Mouse (Mus musculus) testis, adult 2 months (tissue): Measurements from ENCODE around the gene Foxp1. TPM values are rescaled to one million over a fixed set of nuclear protein-coding genes. Genes with fewer than 3 reads are reported as not detected.

ENCODE experiments used
- H3K27ac ChIP-seq: fragments of 200-500 bp; 2 replicates; pipeline ENCODE4 v1.5.1; 2012; ENCODE audit warnings: low read depth, low read length; ENCODE audit not compliant: control insufficient read depth, insufficient read depth
- H3K27me3 ChIP-seq: fragments of 200-500 bp; 2 replicates; pipeline ENCODE4 v1.6.1; 2012; ENCODE audit warnings: mild to moderate bottlenecking, low read length, moderate library complexity; ENCODE audit not compliant: control insufficient read depth, insufficient read depth
- H3K36me3 ChIP-seq: fragments of 200-500 bp; 2 replicates; pipeline ENCODE4 v1.6.1; 2012; ENCODE audit warnings: mild to moderate bottlenecking, low read length; ENCODE audit not compliant: control insufficient read depth, insufficient read depth
- H3K4me1 ChIP-seq: fragments of 200-500 bp; 2 replicates; pipeline ENCODE4 v1.6.1; 2012; ENCODE audit warnings: low read length; ENCODE audit not compliant: control insufficient read depth, insufficient read depth
- H3K4me3 ChIP-seq: fragments of 200-500 bp; 2 replicates; pipeline ENCODE4 v1.5.1; 2012; ENCODE audit warnings: low read depth, mild to moderate bottlenecking, low read length, moderate library complexity, mixed read lengths; ENCODE audit not compliant: control insufficient read depth
- CTCF ChIP-seq: fragments of 200-500 bp; IDR thresholded peaks from 2 replicates; pipeline ENCODE4 v1.5.1; 2012; ENCODE audit warnings: low read depth, mild to moderate bottlenecking, inconsistent platforms, low read length, moderate library complexity; ENCODE audit not compliant: control insufficient read depth, insufficient read depth, insufficient replicate concordance
- POLR2A ChIP-seq: fragments of 200-500 bp; IDR thresholded peaks from 2 replicates; pipeline ENCODE4 v1.6.1; 2012; ENCODE audit warnings: low read depth, mild to moderate bottlenecking, inconsistent platforms, low read length, moderate library complexity; ENCODE audit not compliant: control insufficient read depth
- polyA plus RNA-seq: library from polyadenylated mRNA; depleted of rRNA; stranded (reverse); fragments of >200 nt; gene quantifications from 2 replicates; pipeline ENCODE4 v1.2.3, GENCODE M21; 2012

Gene Foxp1
- polyA plus RNA-seq, 1 experiment = 34.8 TPM

- Histone ChIP-seq H3K4me1 (peaks cover 4% of the 10 kb centered on the region), H3K27me3 (no peaks in the 10 kb centered on the region), H3K36me3 (no peaks in the 10 kb centered on the region), H3K4me3 (no peak overlapping the region), H3K27ac (no peak overlapping the region)
- TF ChIP-seq CTCF = no peak
- TF ChIP-seq POLR2A = no peak
These were observed 259.2 kb downstream of the Foxp1 start for GRCm38 (mm10) chr6:99263061-99263885.

- peaks cover 4% of the 10 kb centered on the region for H3K4me1 ChIP-seq
- no peaks in the 10 kb centered on the region for H3K36me3 ChIP-seq
- H3K4me3 ChIP-seq = no peak overlapping the region
- no peak overlapping the region for H3K27ac ChIP-seq
- H3K27me3 ChIP-seq = no peaks in the 10 kb centered on the region
- TF ChIP-seq CTCF (no peak), POLR2A (no peak)
These were observed 260.8 kb downstream of the Foxp1 start for GRCm38 (mm10) chr6:99261737-99262130.

GRCm38 (mm10) chr6:99260941-99261736, 261.4 kb downstream of the Foxp1 start:
- no peak for TF ChIP-seq POLR2A
- TF ChIP-seq CTCF = no peak
- no peak overlapping the region for H3K27ac ChIP-seq

GRCm38 (mm10) chr6:99258346-99258745, 264.2 kb downstream of the Foxp1 start:
- H3K36me3 ChIP-seq = no peaks in the 10 kb centered on the region
- TF ChIP-seq CTCF (no peak), POLR2A (no peak)
- no peak overlapping the region for H3K4me3 ChIP-seq
- no peaks in the 10 kb centered on the region for H3K4me1 ChIP-seq
- H3K27me3 ChIP-seq = no peaks in the 10 kb centered on the region
- no peak overlapping the region for H3K27ac ChIP-seq

More at GRCm38 (mm10) chr6:99260941-99261736, 261.4 kb downstream of the Foxp1 start:
- H3K27me3 ChIP-seq = no peaks in the 10 kb centered on the region
- peaks cover 2% of the 10 kb centered on the region for H3K4me1 ChIP-seq
- H3K36me3 ChIP-seq = no peaks in the 10 kb centered on the region
- H3K4me3 ChIP-seq = no peak overlapping the region

- Histone ChIP-seq H3K27ac (no peak overlapping the region), H3K4me3 (no peak overlapping the region), H3K4me1 (no peaks in the 10 kb centered on the region), H3K36me3 (no peaks in the 10 kb centered on the region), H3K27me3 (no peaks in the 10 kb centered on the region)
- TF ChIP-seq CTCF = no peak
- no peak for TF ChIP-seq POLR2A
These were observed 264.8 kb downstream of the Foxp1 start for GRCm38 (mm10) chr6:99257676-99258075.

GRCm38 (mm10) chr6:99253331-99253730, 269.2 kb downstream of the Foxp1 start:
- H3K36me3 ChIP-seq = no peaks in the 10 kb centered on the region
- no peak overlapping the region for H3K27ac ChIP-seq
- no peaks in the 10 kb centered on the region for H3K4me1 ChIP-seq
- H3K4me3 ChIP-seq = no peak overlapping the region
- TF ChIP-seq POLR2A (no peak), CTCF (no peak)
- no peaks in the 10 kb centered on the region for H3K27me3 ChIP-seq

- H3K27me3 ChIP-seq = no peaks in the 10 kb centered on the region
- H3K4me1 ChIP-seq = no peaks in the 10 kb centered on the region
- H3K36me3 ChIP-seq = no peaks in the 10 kb centered on the region
- no peak for TF ChIP-seq POLR2A
- no peak for TF ChIP-seq CTCF
- H3K4me3 ChIP-seq = no peak overlapping the region
- no peak overlapping the region for H3K27ac ChIP-seq
These were observed 269.7 kb downstream of the Foxp1 start for GRCm38 (mm10) chr6:99252816-99253215.
